Comparison of ENCODE assay signal across 7 mouse cellular contexts in genomic region chr11:20740481-20741200, GRCm38 (mm10). TPM values are rescaled to one million over a fixed set of nuclear protein-coding genes. Genes with fewer than 3 reads are reported as not detected.
DNase-seq lines count a peak whose midpoint lies in the region; ATAC-seq and TF ChIP-seq lines count a peak whose summit lies in the region.

No protein-coding gene starts in this region.

- intact Hi-C loops in left cerebral cortex, postnatal 4 days (cut with DNase I): loop anchor here (5.0 kb wide), 1 partner anchor 283 kb away; no protein-coding TSS in a partner anchor

- peak overlapping the region; percentile 78 for H3K4me2 ChIP-seq in forebrain, embryonic 16.5 days (ENCODE audit: low read length)
- H3K4me2 ChIP-seq in hindbrain, embryonic 14.5 days (replicated peaks): peak overlapping the region; percentile 94

- H3K27ac ChIP-seq in bone marrow, adult 2 months (ENCODE audit: control insufficient read depth, insufficient read depth, low read depth, low read length, poor library complexity): peak overlapping the region; percentile 89
- H3K27ac ChIP-seq in forebrain, embryonic 16.5 days (ENCODE audit: low read length): peak overlapping the region; percentile 97
- peak overlapping the region; percentile 97 for H3K27ac ChIP-seq in hindbrain, embryonic 14.5 days

- H3K4me3 ChIP-seq in bone marrow, adult 2 months (replicated peaks; ENCODE audit: control insufficient read depth, low read depth, low read length): peak overlapping the region; percentile 49
- H3K4me3 ChIP-seq in forebrain, embryonic 16.5 days (replicated peaks; ENCODE audit: low read length): peak overlapping the region; percentile 53
- peak overlapping the region; percentile 98 for H3K4me3 ChIP-seq in hindbrain, embryonic 14.5 days (replicated peaks; ENCODE audit: low read length)

- peak; percentile 28; the same call in 1 of the 2 replicates for TF ChIP-seq POLR2A in bone marrow, adult 2 months (IDR thresholded peaks at IDR 0.05; ENCODE audit: borderline replicate concordance, control insufficient read depth, low read depth, low read length)

- under 1% methylated on average over 56 of the region's 56 CpGs for WGBS in bone marrow, adult 2 months
- WGBS in forebrain, embryonic 16.5 days: under 1% methylated on average over 44 of the region's 56 CpGs
- 1% methylated on average over 41 of the region's 56 CpGs for WGBS in hindbrain, embryonic 14.5 days

- no peaks in the 10 kb centered on the region; the same call in 1 of the 2 replicates for H3K27me3 ChIP-seq in forebrain, embryonic 16.5 days (replicated peaks; ENCODE audit: control insufficient read depth, insufficient read depth, low read length)
- H3K27me3 ChIP-seq in hindbrain, embryonic 14.5 days (ENCODE audit: control insufficient read depth, insufficient read depth, low read length): no peaks in the 10 kb centered on the region

- DNase-seq in MEL-GATA-1-ER (ENCODE audit: extremely low read depth, low read depth): peak; percentile 16
- no peak for DNase-seq in hindbrain, embryonic 14.5 days (ENCODE audit: low spot score)
- peak; percentile 42 for DNase-seq in left cerebral cortex, postnatal 4 days
- peak; percentile 18 for DNase-seq in skeletal muscle tissue, adult 2 months (ENCODE audit: low read depth, low spot score)

- H3K4me1 ChIP-seq in bone marrow, adult 2 months (ENCODE audit: control insufficient read depth, insufficient read depth, low read length): no peaks in the 10 kb centered on the region; the same call in 1 of the 2 replicates
- H3K4me1 ChIP-seq in forebrain, embryonic 16.5 days (replicated peaks; ENCODE audit: control insufficient read depth, insufficient read depth, low read length): peaks cover 7% of the 10 kb centered on the region; the same call in 1 of the 2 replicates
- H3K4me1 ChIP-seq in hindbrain, embryonic 14.5 days (replicated peaks; ENCODE audit: control insufficient read depth, insufficient read depth, low read length): peaks cover 8% of the 10 kb centered on the region; the same call in 1 of the 2 replicates

- peak overlapping the region; percentile 93 for H3K9ac ChIP-seq in forebrain, embryonic 16.5 days (replicated peaks; ENCODE audit: low read depth, low read length)
- peak overlapping the region; percentile 90 for H3K9ac ChIP-seq in hindbrain, embryonic 14.5 days

- H3K36me3 ChIP-seq in forebrain, embryonic 16.5 days (ENCODE audit: control insufficient read depth, insufficient read depth): no peaks in the 10 kb centered on the region
- no peaks in the 10 kb centered on the region for H3K36me3 ChIP-seq in hindbrain, embryonic 14.5 days (replicated peaks; ENCODE audit: control insufficient read depth, insufficient read depth)

- no peak for ATAC-seq in forebrain, embryonic 16.5 days
- ATAC-seq in hindbrain, embryonic 14.5 days (ENCODE audit: low FRiP score): peak; percentile 33
- ATAC-seq in megakaryocyte-erythroid progenitor cell, adult 5-6 weeks (replicated peaks; ENCODE audit: low FRiP score, low TSS enrichment, poor library complexity, severe bottlenecking): peak; percentile 38

- TF ChIP-seq CTCF in bone marrow, adult 2 months (IDR thresholded peaks at IDR 0.05; ENCODE audit: control insufficient read depth, insufficient read depth, low read length): no peak

- H3K9me3 ChIP-seq in forebrain, embryonic 16.5 days (ENCODE audit: control insufficient read depth, low read length): no peaks in the 10 kb centered on the region
- no peaks in the 10 kb centered on the region for H3K9me3 ChIP-seq in hindbrain, embryonic 14.5 days (ENCODE audit: control insufficient read depth, low read length)

RNA-seq across cellular contexts. Expression of gene Aftph, which starts 0.7 kb away (rescaled TPM):
- 37.5 and 40.8 TPM in 2 replicates for polyA plus RNA-seq in bone marrow, adult 2 months (2011; ENCODE audit: insufficient read depth, insufficient read length, low replicate concordance, missing spikeins)
- polyA plus RNA-seq in forebrain, embryonic 16.5 days (2015; fragmentation: Nextera tagmentation; extraction: Ambion mirVana): 41.7 and 44.3 TPM in 2 replicates
- 37.4 and 38.2 TPM in 2 replicates for polyA plus RNA-seq in hindbrain, embryonic 14.5 days (2014; fragmentation: Nextera tagmentation; extraction: Ambion mirVana)
- total RNA-seq in left cerebral cortex, postnatal 4 days (2021): 10 to 100 TPM; 55.0 to 55.1 TPM
- 65.5 and 79.9 TPM in 2 replicates for total RNA-seq in megakaryocyte-erythroid progenitor cell, adult 5-6 weeks (2014; fragmentation: Nextera tagmentation)
- total RNA-seq in megakaryocyte-erythroid progenitor cell, adult 5-6 weeks (2017): 37.0 and 52.0 TPM in 2 replicates
